29 mouse cellular contexts compared by ENCODE assay signal in the genomic region with DNA sequence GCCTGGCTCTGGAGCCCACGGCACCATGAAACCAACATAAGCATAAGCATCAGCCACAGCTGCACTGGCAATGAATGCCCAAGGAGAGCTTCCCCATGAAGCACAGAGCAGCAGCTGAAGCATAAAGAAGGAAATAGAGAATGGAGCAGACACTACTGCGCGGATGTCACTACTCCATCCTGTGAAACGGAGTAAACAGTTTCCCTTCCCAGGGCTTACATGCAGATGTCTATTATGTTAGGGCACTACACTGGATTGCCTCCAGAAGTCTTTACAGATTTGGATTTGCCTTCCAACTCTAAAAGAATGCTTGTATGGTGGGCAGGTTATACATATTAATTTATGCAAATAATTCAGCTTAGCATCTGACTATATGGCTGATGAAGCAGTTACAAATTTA.
DNase-seq lines count a peak whose midpoint lies in the region; ATAC-seq and TF ChIP-seq lines count a peak whose summit lies in the region.
"Had no signal": no experiment of that assay in that cellular context is flagged by ENCODE, and none has a peak within 500 bp of the region (broad histone marks: within the 10 kb centered on the region; RNA-seq: fewer than 3 reads in every experiment).

No protein-coding gene starts in this region.

- 58% methylated on average over 4 of the region's 4 CpGs for WGBS in hindbrain, embryonic 14.5 days
- WGBS in hindbrain, embryonic 10.5 days, result 88% methylated on average over 4 of the region's 4 CpGs
- 58% methylated on average over 4 of the region's 4 CpGs for WGBS in midbrain, embryonic 13.5 days

- TF ChIP-seq POLR2A in CH12.LX (IDR thresholded peaks at IDR 0.05; ENCODE audit: low read depth, low read length), result no peak

- intact Hi-C loops in gastrocnemius, postnatal 36 days (cut with DNase I), result no loop called here

- H3K9me3 ChIP-seq in hindbrain, embryonic 14.5 days (ENCODE audit: control insufficient read depth, low read length), result no peaks in the 10 kb centered on the region
- H3K9me3 ChIP-seq in hindbrain, embryonic 10.5 days, result no peaks in the 10 kb centered on the region
- no peaks in the 10 kb centered on the region for H3K9me3 ChIP-seq in CH12.LX (replicated peaks; ENCODE audit: low read length)
- H3K9me3 ChIP-seq in midbrain, embryonic 13.5 days, result no peaks in the 10 kb centered on the region
- H3K9me3 ChIP-seq: embryonic facial prominence, embryonic 13.5 days; stomach, embryonic 15.5 days had no signal

- no peak for TF ChIP-seq EP300 in CH12.LX (IDR thresholded peaks at IDR 0.05; ENCODE audit: low read length)

- no peak for DNase-seq in hindbrain, embryonic 14.5 days (ENCODE audit: low spot score)
- DNase-seq in hindbrain, embryonic 10.5 days (ENCODE audit: low spot score), result no peak
- DNase-seq in CH12.LX (ENCODE audit: extremely low read depth), result peak; percentile 11
- peak; percentile 16 for DNase-seq in brain, embryonic 18.5 days (ENCODE audit: low read depth, low spot score)
- no peak for DNase-seq in T-cell, adult 2 months (ENCODE audit: low spot score)
- DNase-seq in gastrocnemius, postnatal 36 days, result no peak
- DNase-seq in spleen, postnatal 4 days (ENCODE audit: low spot score in 2 of 2), result no peak
- DNase-seq: adrenal gland, adult 2 months; cerebellum, adult 8-10 months; cerebellum, postnatal 36 days; embryo, embryonic 11 days; gastrocnemius, postnatal 10 days; heart, adult 18-20 months; kidney, adult 8-10 months; kidney, postnatal 10 days; layer of hippocampus, postnatal 36 days; liver, postnatal 0 days; right cerebral cortex, adult 18-20 months; right cerebral cortex, postnatal 4 days; thymus, adult 18-20 months; thymus, postnatal 36 days had no signal

- H3K9ac ChIP-seq in hindbrain, embryonic 14.5 days, result no peak overlapping the region
- H3K9ac ChIP-seq in CH12.LX (ENCODE audit: insufficient read depth, low read depth), result no peak overlapping the region
- no peak overlapping the region for H3K9ac ChIP-seq in midbrain, embryonic 13.5 days (replicated peaks)
- H3K9ac ChIP-seq: embryonic facial prominence, embryonic 13.5 days; liver, postnatal 0 days; stomach, embryonic 15.5 days had no signal

- dilution Hi-C loops in CH12.LX (cut with MboI; ENCODE audit: extremely low pct_ligation_motif_present, extremely low pct_unique_long_range_greater_than_20kb, low sequenced_read_pairs), result no loop called here

- H3K79me2 ChIP-seq in CH12.LX (replicated peaks; ENCODE audit: control insufficient read depth, extremely low read depth, insufficient read depth, poor library complexity, severe bottlenecking), result no peaks in the 10 kb centered on the region

- no peaks in the 10 kb centered on the region for H3K36me3 ChIP-seq in hindbrain, embryonic 14.5 days (replicated peaks; ENCODE audit: control insufficient read depth, insufficient read depth)
- no peaks in the 10 kb centered on the region for H3K36me3 ChIP-seq in hindbrain, embryonic 10.5 days
- H3K36me3 ChIP-seq in CH12.LX (replicated peaks in 1 of 2; ENCODE audit: control insufficient read depth in 1 of 2, insufficient read depth in 1 of 2, low read length in 1 of 2), result no peaks in the 10 kb centered on the region
- H3K36me3 ChIP-seq in midbrain, embryonic 13.5 days, result no peaks in the 10 kb centered on the region
- H3K36me3 ChIP-seq: embryonic facial prominence, embryonic 13.5 days; G1E; stomach, embryonic 15.5 days had no signal

- no peak overlapping the region for H3K4me2 ChIP-seq in hindbrain, embryonic 14.5 days (replicated peaks)
- no peak overlapping the region for H3K4me2 ChIP-seq in CH12.LX (ENCODE audit: insufficient read depth, low read depth, poor library complexity, severe bottlenecking)
- no peak overlapping the region for H3K4me2 ChIP-seq in midbrain, embryonic 13.5 days (replicated peaks)
- H3K4me2 ChIP-seq: embryonic facial prominence, embryonic 13.5 days; stomach, embryonic 15.5 days had no signal

- no peaks in the 10 kb centered on the region for H3K4me1 ChIP-seq in hindbrain, embryonic 14.5 days (replicated peaks; ENCODE audit: control insufficient read depth, insufficient read depth, low read length)
- H3K4me1 ChIP-seq in hindbrain, embryonic 10.5 days (replicated peaks), result no peaks in the 10 kb centered on the region
- peaks cover 0 to 5% of the 10 kb centered on the region in 2 experiments; a peak in 2 of 4 replicates for H3K4me1 ChIP-seq in CH12.LX (ENCODE audit: control insufficient read depth in 1 of 2, insufficient read depth in 2 of 2)
- peaks cover 4% of the 10 kb centered on the region for H3K4me1 ChIP-seq in midbrain, embryonic 13.5 days (replicated peaks)
- H3K4me1 ChIP-seq: embryonic facial prominence, embryonic 13.5 days; stomach, embryonic 15.5 days had no signal

- H3K27ac ChIP-seq in hindbrain, embryonic 14.5 days, result no peak overlapping the region
- H3K27ac ChIP-seq in hindbrain, embryonic 10.5 days, result no peak overlapping the region
- no peak overlapping the region for H3K27ac ChIP-seq in CH12.LX (ENCODE audit: insufficient read depth, low read depth)
- H3K27ac ChIP-seq in midbrain, embryonic 13.5 days, result no peak overlapping the region
- H3K27ac ChIP-seq: embryonic facial prominence, embryonic 13.5 days; macrophage; stomach, embryonic 15.5 days had no signal

- TF ChIP-seq CTCF in CH12.LX (conservative IDR thresholded peaks at IDR 0.05 in 1 of 2, IDR thresholded peaks at IDR 0.05 in 1 of 2; ENCODE audit: low read depth in 2 of 2, low read length in 2 of 2), result no peak

- peak; percentile 46; the same call in 1 of the 2 replicates for ATAC-seq in hindbrain, embryonic 14.5 days (ENCODE audit: low FRiP score)
- peak; percentile 66 for ATAC-seq in midbrain, embryonic 13.5 days
- ATAC-seq: liver, postnatal 0 days; lung, postnatal 0 days; Patski had no signal

- H3K4me3 ChIP-seq in hindbrain, embryonic 14.5 days (replicated peaks; ENCODE audit: low read length), result no peak overlapping the region
- no peak overlapping the region for H3K4me3 ChIP-seq in hindbrain, embryonic 10.5 days
- no peak overlapping the region for H3K4me3 ChIP-seq in CH12.LX (replicated peaks in 1 of 3; ENCODE audit: low read depth in 2 of 3, low read length in 2 of 3, poor library complexity in 1 of 3)
- no peak overlapping the region for H3K4me3 ChIP-seq in midbrain, embryonic 13.5 days (replicated peaks)
- H3K4me3 ChIP-seq: embryonic facial prominence, embryonic 13.5 days; erythroblast, embryonic 14.5 days; stomach, embryonic 15.5 days had no signal

- H3K27me3 ChIP-seq in hindbrain, embryonic 14.5 days (ENCODE audit: control insufficient read depth, insufficient read depth, low read length), result no peaks in the 10 kb centered on the region
- H3K27me3 ChIP-seq in hindbrain, embryonic 10.5 days (ENCODE audit: insufficient read depth, poor library complexity, severe bottlenecking), result no peaks in the 10 kb centered on the region
- H3K27me3 ChIP-seq in CH12.LX (replicated peaks), result no peaks in the 10 kb centered on the region
- no peaks in the 10 kb centered on the region for H3K27me3 ChIP-seq in midbrain, embryonic 13.5 days
- H3K27me3 ChIP-seq: embryonic facial prominence, embryonic 13.5 days; stomach, embryonic 15.5 days had no signal

- in situ Hi-C loops in CH12.LX (cut with MboI; ENCODE audit: low pct_ligation_motif_present, low pct_unique_long_range_greater_than_20kb, low sequenced_read_pairs), result no loop called here

- no peak for TF ChIP-seq RAD21 in CH12.LX (IDR thresholded peaks at IDR 0.05; ENCODE audit: low read depth, low read length)

TF ChIP-seq in CH12.LX, 34 proteins besides CTCF, POLR2A, EP300 and RAD21:
- no peak for TF ChIP-seq GABPA (IDR thresholded peaks at IDR 0.05; ENCODE audit: insufficient replicate concordance, low read depth, low read length)
- TF ChIP-seq ZKSCAN1 (IDR thresholded peaks at IDR 0.05; ENCODE audit: borderline replicate concordance, low read depth, low read length), result no peak
- no peak for TF ChIP-seq MAZ (IDR thresholded peaks at IDR 0.05; ENCODE audit: low read depth, low read length)
- no peak for TF ChIP-seq MYC (IDR thresholded peaks at IDR 0.05; ENCODE audit: low read depth, low read length)
- no peak for TF ChIP-seq USF1 (IDR thresholded peaks at IDR 0.05; ENCODE audit: low read depth, low read length)
- TF ChIP-seq CHD1 (IDR thresholded peaks at IDR 0.05; ENCODE audit: low read depth, low read length), result no peak
- no peak for TF ChIP-seq HCFC1 (IDR thresholded peaks at IDR 0.05; ENCODE audit: low read depth, low read length)
- no peak for TF ChIP-seq IRF4 (IDR thresholded peaks at IDR 0.05; ENCODE audit: low read depth, low read length)
- TF ChIP-seq ZC3H11A (IDR thresholded peaks at IDR 0.05; ENCODE audit: low read depth, low read length), result no peak
- TF ChIP-seq USF2 (conservative IDR thresholded peaks at IDR 0.05; ENCODE audit: low read depth, low read length), result no peak
- TF ChIP-seq POLR2AphosphoS2 (IDR thresholded peaks at IDR 0.05; ENCODE audit: low read depth, low read length), result no peak
- no peak for TF ChIP-seq MEF2A (IDR thresholded peaks at IDR 0.05; ENCODE audit: borderline replicate concordance, low read depth, low read length)
- no peak for TF ChIP-seq MXI1 (IDR thresholded peaks at IDR 0.05; ENCODE audit: low read depth, low read length)
TF ChIP-seq in CH12.LX: peak in this region for 0.

Comparison
In these comparisons a context has a peak if more than half of its experiments do, and no peak if none do; other contexts are left out.
1. DNase-seq: peak in CH12.LX (single experiment) and brain, embryonic 18.5 days (single experiment); none in hindbrain, embryonic 14.5 days (single experiment), hindbrain, embryonic 10.5 days (single experiment), T-cell, adult 2 months (single experiment), gastrocnemius, postnatal 36 days (0 of 2) and spleen, postnatal 4 days (0 of 2).